Mouse (Mus musculus): ENCODE results near the gene Gon4l.

DNA sequence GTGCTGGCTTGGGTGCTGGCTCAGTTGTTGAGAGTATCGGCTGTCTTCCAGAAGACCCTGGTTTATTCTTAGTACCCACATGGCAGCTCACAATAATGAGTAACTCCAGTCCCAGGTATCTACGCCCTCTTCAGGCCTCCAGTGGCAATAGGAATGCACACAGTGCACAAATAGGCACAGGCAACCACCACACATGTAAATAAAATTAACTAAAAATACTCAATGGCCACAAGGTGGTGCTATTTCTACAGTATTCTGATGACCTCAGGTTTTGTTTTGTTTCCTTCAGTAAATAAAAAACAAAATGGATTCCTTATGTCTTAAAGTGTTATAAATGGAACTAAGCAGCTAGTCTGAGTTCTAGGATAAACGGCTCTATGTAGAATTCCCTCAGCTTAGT lies 104.7 kb downstream of the Gon4l start:
- TF ChIP-seq RCOR1 (conservative IDR thresholded peaks at IDR 0.05; ENCODE audit: low read depth, low read length) (no peak), POLR2A (IDR thresholded peaks at IDR 0.05; ENCODE audit: low read depth, low read length) (no peak), CHD1 (IDR thresholded peaks at IDR 0.05; ENCODE audit: low read depth, low read length) (no peak), EP300 (IDR thresholded peaks at IDR 0.05; ENCODE audit: low read length) (no peak), USF1 (IDR thresholded peaks at IDR 0.05; ENCODE audit: low read depth, low read length) (no peak), CTCF (conservative IDR thresholded peaks at IDR 0.05 in 1 of 2, IDR thresholded peaks at IDR 0.05 in 1 of 2; ENCODE audit: low read depth in 2 of 2, low read length in 2 of 2) (peak; percentile 7 to 80; a peak in 3 of 4 replicates), MXI1 (IDR thresholded peaks at IDR 0.05; ENCODE audit: low read depth, low read length) (no peak), JUND (conservative IDR thresholded peaks at IDR 0.05; ENCODE audit: low read depth, low read length) (no peak), NRF1 (IDR thresholded peaks at IDR 0.05; ENCODE audit: low read depth, low read length) (no peak)

Measured in CH12.LX (cell line).